Mouse (Mus musculus) forebrain, embryonic 11.5 days (tissue): ENCODE data around the gene Ttl. TPM values are rescaled to one million over a fixed set of nuclear protein-coding genes. Genes with fewer than 3 reads are reported as not detected.

ENCODE experiments used
- ATAC-seq: fragments of 200-750 bp; cut with Nextera tagmentation; replicated peaks from 2 replicates; pipeline ENCODE4 v1.8.0; 2017; ENCODE audit warnings: moderate TSS enrichment; ENCODE audit not compliant: low FRiP score
- DNase-seq: peaks from one replicate; pipeline ENCODE4 v3.0.0-alpha.2; 2017; ENCODE audit warnings: low spot score
- H3K27ac ChIP-seq: fragments of 300-500 bp; sonication (generic); 2 replicates; pipeline ENCODE4 v1.5.1; 2014; ENCODE audit warnings: low read depth, low read length
- H3K27me3 ChIP-seq: fragments of 300-500 bp; sonication (generic); 2 replicates; pipeline ENCODE4 v1.6.1; 2014; ENCODE audit warnings: mild to moderate bottlenecking, low read length, mixed read lengths; ENCODE audit not compliant: control insufficient read depth, insufficient read depth
- H3K36me3 ChIP-seq: fragments of 300-500 bp; sonication (generic); 2 replicates; pipeline ENCODE4 v1.6.1; 2014; ENCODE audit warnings: mild to moderate bottlenecking, low read length, moderate library complexity, mixed read lengths; ENCODE audit not compliant: control insufficient read depth, insufficient read depth
- H3K4me1 ChIP-seq: fragments of 300-500 bp; sonication (generic); replicated peaks from 2 replicates; pipeline ENCODE4 v1.6.1; 2014; ENCODE audit warnings: low read length, mixed read lengths; ENCODE audit not compliant: control insufficient read depth, insufficient read depth
- H3K4me2 ChIP-seq: fragments of 300-500 bp; sonication (generic); 2 replicates; pipeline ENCODE4 v1.6.1; 2014; ENCODE audit warnings: low read depth, mild to moderate bottlenecking, low read length, moderate library complexity, mixed read lengths; ENCODE audit not compliant: severe bottlenecking
- H3K4me3 ChIP-seq: fragments of 300-500 bp; sonication (generic); 2 replicates; pipeline ENCODE4 v1.5.1; 2014; ENCODE audit warnings: low read depth, low read length
- H3K9ac ChIP-seq: fragments of 300-500 bp; sonication (generic); 2 replicates; pipeline ENCODE4 v1.6.1; 2014; ENCODE audit warnings: low read length
- H3K9me3 ChIP-seq: fragments of 300-500 bp; sonication (generic); 2 replicates; pipeline ENCODE4 v1.6.1; 2016; ENCODE audit warnings: low read length, mixed read lengths; ENCODE audit not compliant: control insufficient read depth
- WGBS: fragments of 180-500 bp; shearing (Covaris S2); extraction: QIAGEN DNeasy Blood & Tissue Kit; methylation state at CpG from one replicate; pipeline ENCODE4 v1.1.7; 2014; 5-methylcytosine and 5-hydroxymethylcytosine counted together
- polyA plus RNA-seq: library from polyadenylated mRNA; unstranded; fragments of >200 nt; fragmentation: Nextera tagmentation; extraction: Ambion mirVana; gene quantifications from 2 replicates; pipeline ENCODE4 v1.2.1, GENCODE M21; 2014

The Ttl gene
- polyA plus RNA-seq, result 16.7 and 16.8 TPM in 2 replicates

DNA sequence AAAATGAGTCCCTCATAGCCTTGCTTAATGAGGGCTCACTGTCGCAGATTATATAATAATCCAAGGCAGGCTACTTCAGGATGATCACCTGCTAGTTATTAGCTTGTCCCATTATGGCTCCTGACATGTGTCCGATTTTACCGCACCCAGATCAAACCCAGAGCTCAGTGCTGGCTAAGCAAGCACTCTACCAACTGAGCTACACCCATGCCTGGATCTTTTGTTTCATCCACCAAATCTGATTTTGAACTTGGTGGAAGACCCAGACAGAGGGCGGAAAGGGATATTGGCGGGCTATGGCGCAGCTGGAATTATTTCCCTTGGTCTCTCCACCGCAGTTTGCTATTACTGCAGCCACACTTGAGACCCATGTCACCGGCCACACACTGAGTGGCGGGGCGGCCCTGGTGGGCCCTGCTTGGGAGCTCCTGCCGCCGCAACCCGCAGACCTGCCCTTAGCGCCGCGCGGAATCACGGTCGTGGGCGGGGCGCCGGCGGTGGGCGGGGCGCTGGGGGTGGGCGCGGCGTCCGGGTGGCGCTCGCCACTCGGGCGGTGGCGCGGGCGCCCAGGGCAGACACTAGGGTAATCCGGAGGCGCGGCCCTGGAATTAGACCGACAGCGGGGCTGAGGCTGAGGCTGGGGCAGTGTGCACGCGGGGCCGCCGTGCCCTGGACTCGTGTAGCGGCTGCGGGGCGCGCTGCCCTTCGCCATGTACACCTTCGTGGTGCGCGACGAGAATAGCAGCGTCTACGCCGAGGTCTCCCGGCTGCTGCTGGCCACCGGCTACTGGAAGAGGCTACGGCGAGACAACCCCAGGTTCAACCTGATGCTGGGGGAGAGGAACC, at the start of gene Ttl:
Ttl (plus strand) TSS at position 506 of the 846 bp plus-strand sequence.
- DNase-seq, result peak; percentile 90
- ATAC-seq, result peak; percentile 94
- WGBS, result 1% methylated on average over 62 of the region's 62 CpGs
- Histone ChIP-seq H3K27ac (no peak within 1 kb of the TSS), H3K4me2 (peak within 1 kb of the TSS; percentile 88), H3K27me3 (no peaks in the 10 kb centered on the region), H3K9ac (peak within 1 kb of the TSS; percentile 84), H3K4me1 (peaks cover 7% of the 10 kb centered on the region; the same call in 1 of the 2 replicates), H3K4me3 (peak within 1 kb of the TSS; percentile 82), H3K36me3 (no peaks in the 10 kb centered on the region; the same call in 1 of the 2 replicates), H3K9me3 (no peaks in the 10 kb centered on the region)

DNA sequence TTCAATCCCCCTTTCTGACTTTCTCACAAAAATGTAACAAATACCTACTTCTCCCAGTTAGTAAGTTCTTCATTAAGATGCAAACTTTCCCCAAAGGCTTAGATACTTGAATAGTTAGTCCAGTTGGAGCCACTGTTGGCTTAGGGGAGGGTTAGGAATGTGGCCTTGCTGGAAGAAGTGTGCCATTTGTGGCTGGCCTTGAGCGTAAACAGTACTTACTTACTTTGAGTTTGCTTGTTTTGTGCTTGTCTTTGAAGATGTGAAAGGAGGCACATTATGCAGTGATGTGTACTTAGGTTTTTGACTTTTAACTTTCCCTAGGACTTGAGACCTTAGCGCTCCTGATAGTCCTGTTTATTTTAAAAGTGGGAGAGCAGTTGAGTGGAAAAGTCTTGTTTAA, 45.6 kb upstream of the Ttl start:
- H3K4me2 ChIP-seq, result no peak overlapping the region
- H3K36me3 ChIP-seq, result no peaks in the 10 kb centered on the region
- no peak for ATAC-seq
- no peaks in the 10 kb centered on the region for H3K9me3 ChIP-seq
- no peak for DNase-seq
- no peak overlapping the region for H3K27ac ChIP-seq
- no peaks in the 10 kb centered on the region for H3K4me1 ChIP-seq
- no peak overlapping the region for H3K4me3 ChIP-seq
- no peaks in the 10 kb centered on the region for H3K27me3 ChIP-seq
- no peak overlapping the region for H3K9ac ChIP-seq
- 86% methylated on average over 2 of the region's 2 CpGs for WGBS

DNA sequence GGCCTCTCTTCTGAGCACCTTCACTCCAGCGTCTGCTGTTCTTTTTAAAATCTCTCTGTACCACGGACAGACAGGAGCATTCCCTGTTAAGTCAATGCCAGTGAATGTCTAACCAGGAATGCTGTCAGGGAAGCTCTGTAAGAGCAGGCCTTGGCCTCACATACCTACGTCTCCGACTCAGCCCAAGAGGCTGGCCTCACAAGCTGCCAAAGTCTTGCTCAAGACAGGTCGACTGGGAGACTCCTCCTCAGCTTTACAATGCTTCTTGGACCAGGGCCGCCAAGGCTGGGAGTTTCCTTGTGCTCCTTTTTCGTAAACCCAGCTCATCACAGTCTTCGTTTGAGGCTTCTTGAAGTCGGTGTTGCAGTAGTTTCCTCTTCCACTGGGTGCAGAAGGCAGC, 40.9 kb upstream of the Ttl start:
- H3K4me2 ChIP-seq, result no peak overlapping the region
- ATAC-seq, result no peak
- H3K27me3 ChIP-seq, result no peaks in the 10 kb centered on the region
- no peak overlapping the region for H3K27ac ChIP-seq
- DNase-seq, result no peak
- no peaks in the 10 kb centered on the region for H3K36me3 ChIP-seq
- no peak overlapping the region for H3K4me3 ChIP-seq
- no peak overlapping the region for H3K9ac ChIP-seq
- H3K4me1 ChIP-seq, result no peaks in the 10 kb centered on the region
- WGBS, result 75% methylated on average over 9 of the region's 9 CpGs
- no peaks in the 10 kb centered on the region for H3K9me3 ChIP-seq

DNA sequence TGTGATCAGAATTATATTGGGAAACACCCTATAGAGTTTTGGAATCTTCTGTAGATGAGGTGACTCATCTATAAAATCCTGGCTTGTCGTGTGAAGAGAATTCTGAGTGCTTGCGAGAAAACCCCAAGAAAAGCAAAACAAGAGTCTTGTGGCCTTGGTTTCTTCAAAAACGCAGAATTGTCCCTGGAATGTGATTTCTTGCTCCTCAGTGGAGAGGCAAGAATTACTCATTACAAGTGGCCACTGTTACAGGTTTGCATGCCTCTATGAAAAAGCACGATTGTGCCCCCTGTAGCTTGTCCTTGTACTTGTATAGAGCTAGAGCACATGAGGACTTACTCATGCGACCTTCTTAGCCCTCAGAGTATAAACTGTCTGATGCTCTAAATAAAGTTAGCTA, 30.4 kb upstream of the Ttl start:
- H3K27ac ChIP-seq, result no peak overlapping the region
- peaks cover 21% of the 10 kb centered on the region for H3K27me3 ChIP-seq
- H3K4me1 ChIP-seq, result peaks cover 7% of the 10 kb centered on the region; the same call in 1 of the 2 replicates
- H3K36me3 ChIP-seq, result no peaks in the 10 kb centered on the region
- WGBS, result 88% methylated on average over 5 of the region's 5 CpGs
- DNase-seq (no peak), ATAC-seq (no peak)
- H3K9me3 ChIP-seq, result no peaks in the 10 kb centered on the region
- H3K9ac ChIP-seq, result no peak overlapping the region
- H3K4me3 ChIP-seq, result no peak overlapping the region
- H3K4me2 ChIP-seq, result no peak overlapping the region

DNA sequence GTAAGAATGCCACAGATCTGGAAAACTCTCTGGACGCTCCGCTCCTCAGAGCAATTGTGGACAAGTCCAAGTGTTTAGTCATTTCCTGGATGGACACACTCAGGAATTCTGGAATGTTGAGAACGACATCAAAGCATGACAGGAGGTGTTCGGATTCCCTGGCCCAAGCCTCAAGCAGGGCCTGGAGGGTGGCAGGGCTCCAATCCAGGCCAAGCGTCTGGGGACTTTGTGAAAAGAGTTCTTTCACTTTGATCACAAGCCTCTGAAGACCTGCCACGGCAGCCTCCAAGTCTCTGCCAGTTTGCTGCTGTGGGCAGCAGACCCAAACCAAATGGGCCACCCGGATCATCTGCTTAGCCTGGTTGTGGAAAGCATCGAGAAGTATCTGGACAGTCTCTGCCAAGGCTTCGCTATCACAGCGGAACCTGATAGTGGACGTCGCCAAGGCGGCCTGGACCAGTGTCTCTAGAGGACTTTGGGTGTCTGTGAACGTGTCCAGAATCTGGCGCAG, 27.3 kb upstream of the Ttl start:
- Histone ChIP-seq H3K9me3 (no peaks in the 10 kb centered on the region), H3K9ac (peak overlapping the region; percentile 49), H3K4me1 (peaks cover 7% of the 10 kb centered on the region; the same call in 1 of the 2 replicates), H3K27ac (no peak overlapping the region), H3K27me3 (peaks cover 21% of the 10 kb centered on the region), H3K4me3 (peak overlapping the region; percentile 36), H3K4me2 (peak overlapping the region; percentile 84), H3K36me3 (no peaks in the 10 kb centered on the region)
- ATAC-seq (no peak), DNase-seq (no peak)
- 42% methylated on average over 15 of the region's 15 CpGs for WGBS

DNA sequence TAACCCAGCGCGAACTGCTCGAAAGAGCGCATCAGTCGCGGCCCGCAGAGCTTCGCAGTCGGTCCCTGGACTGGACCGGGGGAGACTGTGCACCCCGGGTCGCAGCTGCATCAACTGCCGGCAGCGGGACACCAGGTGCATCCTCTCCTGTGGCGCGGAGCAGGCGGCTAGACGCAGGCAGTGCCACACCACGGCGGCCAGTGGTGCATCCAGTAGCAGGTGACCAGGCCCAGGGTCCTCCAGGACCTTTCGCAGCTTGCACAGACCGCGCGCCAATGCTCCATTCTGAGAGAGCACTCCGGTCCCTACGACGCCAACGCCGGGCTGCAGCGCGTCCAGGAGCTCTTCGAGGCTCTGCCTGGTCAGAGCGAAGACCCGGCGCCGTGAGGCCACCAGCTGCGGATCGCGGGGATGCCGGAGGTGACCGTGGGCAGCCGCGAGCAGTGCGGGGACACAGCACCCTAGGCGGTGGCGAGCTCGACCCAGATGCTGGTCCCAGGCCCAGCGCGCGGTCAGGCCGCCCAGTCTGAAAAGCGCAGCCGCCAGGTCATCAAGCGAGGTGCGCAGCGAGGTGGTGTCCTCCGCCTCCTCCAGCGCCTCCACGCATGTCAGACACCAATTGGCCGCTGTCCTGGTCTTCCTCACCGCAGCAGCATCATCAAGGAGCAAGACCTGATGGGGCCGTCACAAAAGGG, 26.7 kb upstream of the Ttl start:
- H3K27ac ChIP-seq, result no peak overlapping the region
- H3K4me1 ChIP-seq, result peaks cover 7% of the 10 kb centered on the region; the same call in 1 of the 2 replicates
- no peaks in the 10 kb centered on the region for H3K9me3 ChIP-seq
- peak overlapping the region; percentile 36 for H3K4me3 ChIP-seq
- H3K36me3 ChIP-seq, result no peaks in the 10 kb centered on the region
- H3K9ac ChIP-seq, result peak overlapping the region; percentile 49
- H3K4me2 ChIP-seq, result peak overlapping the region; percentile 84
- peaks cover 21% of the 10 kb centered on the region for H3K27me3 ChIP-seq
- 2% methylated on average over 62 of the region's 62 CpGs for WGBS
- ATAC-seq (peak; percentile 42; the same call in 1 of the 2 replicates), DNase-seq (peak; percentile 75)

DNA sequence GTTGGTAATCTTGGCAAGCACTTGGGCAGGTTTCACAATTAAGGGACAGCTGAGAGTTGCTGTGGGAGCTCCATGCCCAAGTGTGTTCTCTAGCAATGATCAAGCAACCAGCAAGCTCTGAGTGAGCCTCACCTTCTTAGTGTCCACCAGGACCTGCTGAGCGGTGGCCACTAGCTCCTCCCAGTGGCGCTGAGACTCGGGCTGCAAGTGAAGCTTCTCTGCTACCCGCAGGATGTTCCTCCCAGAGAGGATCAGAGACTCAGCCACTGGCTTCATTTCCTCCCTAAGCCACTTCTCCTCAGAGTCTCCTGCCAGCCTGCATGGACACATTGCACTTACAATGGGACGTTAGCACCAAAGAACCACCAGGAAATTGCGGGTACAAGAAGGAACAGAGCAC, 25.2 kb upstream of the Ttl start:
- H3K4me1 ChIP-seq, result peaks cover 7% of the 10 kb centered on the region; the same call in 1 of the 2 replicates
- no peak for ATAC-seq
- H3K9me3 ChIP-seq, result no peaks in the 10 kb centered on the region
- H3K4me2 ChIP-seq, result no peak overlapping the region
- H3K36me3 ChIP-seq, result no peaks in the 10 kb centered on the region
- H3K4me3 ChIP-seq, result no peak overlapping the region
- no peak for DNase-seq
- H3K27ac ChIP-seq, result no peak overlapping the region
- H3K27me3 ChIP-seq, result peaks cover 21% of the 10 kb centered on the region
- WGBS, result 41% methylated on average over 6 of the region's 6 CpGs
- no peak overlapping the region for H3K9ac ChIP-seq

DNA sequence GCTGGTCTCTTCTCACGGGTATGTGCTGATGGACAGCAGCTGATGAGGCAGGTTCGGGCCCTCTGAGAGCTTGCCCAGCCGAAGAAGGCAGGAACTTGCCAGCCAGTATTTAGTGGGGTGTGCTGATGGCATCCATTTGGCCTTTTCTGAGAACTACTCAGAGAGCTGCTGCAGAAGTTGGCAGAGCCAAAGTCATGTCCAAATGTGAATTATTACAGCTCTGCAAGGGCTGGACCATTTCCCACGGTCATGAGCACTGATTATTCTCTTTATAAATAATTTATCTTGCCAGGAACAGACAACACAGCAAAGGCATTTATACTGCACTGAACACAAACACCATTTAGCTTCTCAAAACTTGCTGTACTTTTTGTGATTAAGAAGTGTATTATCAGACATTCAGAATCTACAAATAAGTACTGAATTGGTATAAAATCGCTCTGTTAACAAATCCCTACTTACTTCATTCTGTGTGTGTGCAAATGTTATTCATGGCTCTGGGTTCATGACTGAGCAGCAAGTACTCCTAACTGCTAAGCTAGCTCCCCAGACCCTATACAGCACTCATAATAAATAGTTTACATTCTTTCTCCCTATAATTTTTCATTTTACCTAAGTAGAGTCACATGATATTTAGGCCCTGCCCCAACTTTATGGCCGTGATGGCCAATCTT, 19.4 kb upstream of the Ttl start:
- no peak overlapping the region for H3K4me2 ChIP-seq
- no peaks in the 10 kb centered on the region for H3K36me3 ChIP-seq
- H3K9ac ChIP-seq, result no peak overlapping the region
- no peak overlapping the region for H3K27ac ChIP-seq
- H3K4me1 ChIP-seq, result no peaks in the 10 kb centered on the region
- WGBS, result 80% methylated on average over 6 of the region's 6 CpGs
- H3K9me3 ChIP-seq, result no peaks in the 10 kb centered on the region
- ATAC-seq (no peak), DNase-seq (no peak)
- H3K27me3 ChIP-seq, result no peaks in the 10 kb centered on the region
- H3K4me3 ChIP-seq, result no peak overlapping the region
